Mouse (Mus musculus) skeletal muscle tissue, adult 2 months (tissue): ENCODE data around the gene Plb1.

Source experiments
- DNase-seq: peaks from one replicate; pipeline ENCODE4 v3.0.0-alpha.2; 2012; ENCODE audit warnings: low read depth, low spot score

The Plb1 gene

DNA sequence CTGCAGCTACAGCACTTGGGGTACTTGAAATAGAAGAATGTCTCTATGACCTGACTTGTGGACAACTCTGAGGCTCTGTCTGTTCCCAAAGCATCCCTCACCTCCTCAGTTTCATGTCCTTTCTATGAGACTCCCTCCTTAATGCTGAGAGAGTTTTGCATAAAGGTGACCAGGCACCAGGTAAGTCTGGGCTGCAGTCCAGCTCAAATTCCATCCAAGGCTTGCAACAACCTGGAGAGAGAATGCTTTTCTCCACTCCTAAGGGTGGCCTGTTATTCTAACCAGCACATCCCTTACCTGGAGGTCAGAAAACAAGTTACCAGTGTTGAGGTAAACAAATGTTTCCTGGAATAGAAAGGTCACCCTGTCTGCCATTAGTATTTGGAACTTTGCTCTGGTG lies 159.8 kb downstream of the Plb1 start:
- DNase-seq = no peak

DNA sequence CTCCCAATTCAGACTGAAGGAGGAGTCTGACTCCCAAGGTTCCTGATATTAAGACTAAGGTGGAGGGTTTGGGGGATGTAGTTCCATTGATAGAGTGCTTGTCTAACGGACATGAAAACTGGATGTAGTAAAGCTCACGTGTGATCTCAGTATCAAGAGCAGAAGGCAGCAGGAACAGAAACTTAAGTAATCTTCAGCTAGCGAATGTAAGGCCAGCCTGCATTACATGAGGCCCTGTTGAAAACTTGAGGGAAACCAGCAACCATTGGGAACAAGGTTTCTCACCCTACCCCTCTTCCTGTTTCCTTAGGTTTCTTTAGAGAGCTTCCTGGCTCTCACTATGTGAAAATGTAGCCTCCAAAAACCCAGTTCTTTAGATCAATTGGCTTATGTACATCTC lies 162.1 kb downstream of the Plb1 start:
- DNase-seq = no peak

- DNase-seq = no peak
These were observed 162.8 kb downstream of the Plb1 start for GRCm38 (mm10) chr5:32395101-32395892.

DNA sequence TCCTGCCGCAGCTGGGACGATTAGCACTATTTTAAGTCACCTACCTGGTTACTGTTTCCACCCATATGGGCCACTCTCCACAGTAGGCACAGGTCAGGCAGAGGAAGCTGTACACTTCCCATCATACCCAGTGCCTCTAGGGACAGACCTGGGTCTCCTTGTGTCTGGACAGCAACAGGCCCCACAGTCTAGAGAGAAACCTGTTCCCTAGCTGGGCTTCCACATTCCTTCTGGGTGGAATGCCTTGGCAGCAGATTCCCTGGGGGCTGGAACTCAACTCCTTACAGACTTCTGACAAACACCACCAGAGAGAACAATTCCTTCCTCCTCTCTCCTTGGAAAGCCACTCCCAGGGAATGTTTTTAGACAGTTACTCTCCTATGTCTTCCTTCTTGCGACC lies 165.2 kb downstream of the Plb1 start:
- DNase-seq = no peak

DNA sequence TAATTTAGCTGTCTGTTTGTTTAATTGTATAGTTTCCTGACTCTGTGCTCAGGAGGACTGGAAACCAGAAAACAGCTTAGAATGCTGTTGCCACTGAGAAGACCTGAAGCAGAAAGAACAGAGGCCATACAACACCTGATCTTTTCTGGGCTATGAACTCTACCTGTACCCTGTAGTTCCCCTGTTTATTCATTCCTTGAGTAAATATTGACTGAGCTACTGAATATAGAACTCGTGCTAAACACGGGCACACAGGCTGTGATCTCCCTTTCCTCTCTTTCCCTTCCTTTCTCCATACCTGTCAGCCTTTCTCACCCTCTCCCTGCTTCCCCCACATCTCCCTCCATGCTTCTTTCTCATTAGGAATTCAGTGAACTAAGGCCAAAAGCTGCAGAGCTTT lies 168.4 kb downstream of the Plb1 start:
- no peak for DNase-seq

DNA sequence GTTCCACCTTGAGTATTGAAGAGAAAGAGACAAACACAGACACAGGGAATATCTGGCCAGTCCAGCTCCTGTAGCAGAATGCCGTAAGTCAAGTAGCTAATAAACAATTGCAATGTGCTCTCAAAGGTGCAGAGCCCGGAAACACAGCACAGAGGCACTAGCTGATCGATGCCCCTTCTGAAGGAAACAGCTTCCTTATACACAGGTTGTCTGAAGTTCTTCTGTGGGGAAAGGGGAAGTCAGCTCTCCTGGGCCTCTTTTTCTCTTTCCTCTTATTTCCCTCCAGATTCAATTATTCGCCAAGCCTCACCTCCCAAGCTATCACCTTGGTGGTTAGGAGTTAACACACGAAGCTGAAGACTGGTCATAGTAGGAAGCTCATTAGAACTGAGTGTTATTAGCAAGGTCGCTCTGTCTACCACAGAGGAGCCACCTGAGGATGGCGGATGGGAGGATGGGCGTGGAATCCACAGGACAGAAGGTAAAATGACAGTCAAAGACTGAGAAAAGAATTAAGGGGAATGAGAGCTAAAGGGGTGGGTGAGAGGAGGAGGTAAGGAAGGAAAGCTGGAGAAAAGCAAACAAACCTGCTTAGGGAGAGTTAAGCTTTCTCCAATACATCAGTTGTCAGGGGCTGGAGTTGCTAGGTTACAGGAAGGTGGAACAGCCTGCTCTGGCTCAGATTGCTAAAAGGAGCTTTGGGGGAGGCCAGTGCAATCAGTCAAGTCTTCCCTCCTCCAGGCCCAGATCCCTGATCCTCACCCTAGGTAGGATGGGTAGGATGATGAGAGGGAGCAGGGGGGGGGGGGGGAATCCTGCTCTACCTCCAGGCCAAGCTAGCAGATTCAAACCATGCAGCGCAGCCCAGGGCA lies 170.8 kb downstream of the Plb1 start:
- DNase-seq = no peak

DNA sequence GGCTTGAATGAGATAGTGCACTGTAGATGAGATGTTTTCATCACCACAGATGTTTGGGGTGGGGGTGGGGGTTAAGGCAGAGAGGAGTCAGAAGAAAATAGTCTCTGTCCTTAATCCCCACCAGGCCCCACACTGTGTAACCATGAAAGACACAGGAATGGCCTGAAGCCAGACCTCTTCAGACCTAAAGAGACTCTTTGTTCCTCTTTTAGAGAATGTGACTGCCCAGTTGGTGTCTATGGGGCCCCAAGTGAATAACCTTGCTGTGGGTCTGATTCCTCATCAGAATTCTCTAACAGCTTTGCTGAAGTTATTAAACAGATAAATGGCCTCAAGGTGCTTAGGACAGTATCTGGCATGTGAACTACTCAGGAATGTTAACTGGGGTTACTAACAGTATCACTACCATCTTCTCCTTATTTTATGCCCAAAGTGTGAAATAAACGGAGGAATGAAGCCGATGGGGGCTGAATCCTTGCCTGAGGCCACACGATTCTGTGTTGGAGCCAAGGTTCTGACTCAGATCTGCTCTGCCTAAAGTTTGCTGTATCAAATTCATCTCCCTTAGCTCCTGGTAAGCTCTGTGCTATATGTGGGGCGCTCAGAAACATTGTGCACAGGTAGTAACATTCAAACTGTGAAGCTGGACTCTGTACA lies 172.8 kb downstream of the Plb1 start:
- DNase-seq = no peak

DNA sequence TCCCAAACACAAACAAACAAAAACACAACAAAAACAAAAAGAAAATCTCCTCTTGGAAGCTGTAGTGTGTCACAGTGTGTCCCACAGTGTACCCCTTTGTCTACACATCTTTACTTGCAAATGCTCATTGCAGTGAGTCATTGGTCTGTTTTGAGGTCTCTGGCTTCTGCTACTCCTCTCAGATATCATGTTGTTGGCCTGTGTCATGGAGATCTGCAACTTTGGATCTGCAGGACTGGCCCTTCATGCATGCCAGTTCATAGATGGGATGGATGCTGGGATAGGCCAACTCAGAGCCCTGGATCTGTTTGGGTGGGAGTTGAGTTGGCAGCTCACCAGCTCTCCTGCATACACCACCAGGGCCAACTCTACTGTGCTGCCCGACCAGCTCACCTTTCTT lies 176.3 kb downstream of the Plb1 start:
- DNase-seq = peak; percentile 53

DNA sequence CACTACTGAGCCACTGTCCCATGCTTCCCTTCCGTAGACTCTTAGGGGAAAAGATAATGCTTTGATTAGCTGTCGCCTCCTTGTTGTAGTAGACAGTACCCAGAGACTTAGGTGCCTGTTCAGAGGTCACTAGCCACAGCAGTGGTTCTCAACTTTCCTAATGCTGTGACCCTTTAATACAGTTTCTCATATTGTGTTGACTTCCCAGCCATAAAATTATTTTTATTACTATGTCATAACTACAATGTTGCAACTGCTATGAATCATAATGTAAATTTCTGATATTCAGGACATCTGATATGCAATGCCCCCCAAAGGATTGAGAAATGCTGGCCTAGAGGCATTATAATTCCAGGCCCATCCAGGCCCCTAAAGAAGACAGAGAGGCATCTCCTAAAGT lies 177.2 kb downstream of the Plb1 start:
- DNase-seq = no peak

- no peak for DNase-seq
These were observed 178.6 kb downstream of the Plb1 start for GRCm38 (mm10) chr5:32410954-32411688.

DNA sequence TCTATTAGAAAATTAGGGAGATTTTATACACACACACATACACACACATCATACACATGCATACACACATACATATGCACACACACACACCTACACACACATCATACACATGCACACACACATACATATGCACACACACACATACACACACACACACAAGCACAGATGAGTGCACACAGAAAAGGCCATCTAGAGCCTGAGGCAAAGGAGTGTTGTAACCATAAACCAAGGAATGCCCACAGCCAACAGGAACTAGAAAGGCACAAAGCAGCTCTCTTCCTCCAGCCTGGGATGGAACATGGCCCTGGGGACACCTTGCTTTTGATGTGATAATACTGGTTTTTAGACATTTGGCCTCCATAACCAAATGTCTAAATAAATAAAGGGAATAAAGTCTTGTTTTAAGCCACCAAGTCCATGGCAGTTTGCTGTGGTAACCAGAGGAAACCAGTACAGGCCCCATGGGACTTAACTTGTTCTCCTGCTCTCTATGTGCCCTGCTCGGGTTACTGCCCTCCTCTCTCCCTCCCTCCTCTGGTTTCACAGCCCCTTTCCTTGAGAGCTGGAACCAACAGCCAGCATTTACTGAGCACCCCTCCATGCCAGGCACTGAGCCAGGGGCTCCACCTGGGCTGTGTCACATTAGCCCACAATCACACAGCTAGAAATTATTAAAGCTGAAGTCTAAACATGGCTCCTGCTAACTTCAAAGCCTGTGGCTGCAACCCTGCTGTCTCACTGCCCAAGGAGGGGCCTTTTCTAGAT lies 179.9 kb downstream of the Plb1 start:
- DNase-seq = peak; percentile 65

- peak; percentile 33 for DNase-seq
These were observed 180.6 kb downstream of the Plb1 start for GRCm38 (mm10) chr5:32413083-32413482.

GRCm38 (mm10) chr5:32413569-32413968 lies 181.1 kb downstream of the Plb1 start:
- DNase-seq = no peak

DNA sequence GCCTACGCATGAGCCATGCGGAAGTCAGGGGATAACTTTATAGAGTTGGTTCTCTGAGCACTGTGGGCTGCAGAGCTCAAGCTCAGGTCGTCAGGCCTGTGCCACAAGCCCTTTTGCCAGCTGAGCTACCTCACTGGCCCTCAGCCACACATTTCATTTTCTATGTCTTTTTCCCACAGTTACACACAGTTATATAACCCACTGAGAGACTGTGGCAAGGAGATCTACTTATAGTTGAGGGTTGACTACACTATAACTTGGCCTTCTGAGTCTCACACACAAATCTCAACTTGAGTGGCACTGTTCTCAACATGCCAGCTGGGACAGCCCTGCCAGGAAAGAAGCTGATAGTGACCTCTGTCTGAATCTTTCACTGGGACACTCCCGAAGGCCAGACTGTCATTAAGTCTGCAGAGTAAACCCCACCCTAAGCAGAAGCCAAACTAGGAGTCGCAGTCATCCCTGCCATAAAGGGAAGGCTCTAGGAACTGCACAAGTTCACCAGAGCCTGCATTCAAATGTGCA lies 182.0 kb downstream of the Plb1 start:
- peak; percentile 47 for DNase-seq

GRCm38 (mm10) chr5:32415554-32415953 lies 183.0 kb downstream of the Plb1 start:
- DNase-seq = no peak
